14 mouse cellular contexts compared by ENCODE assay signal in the genomic region with DNA sequence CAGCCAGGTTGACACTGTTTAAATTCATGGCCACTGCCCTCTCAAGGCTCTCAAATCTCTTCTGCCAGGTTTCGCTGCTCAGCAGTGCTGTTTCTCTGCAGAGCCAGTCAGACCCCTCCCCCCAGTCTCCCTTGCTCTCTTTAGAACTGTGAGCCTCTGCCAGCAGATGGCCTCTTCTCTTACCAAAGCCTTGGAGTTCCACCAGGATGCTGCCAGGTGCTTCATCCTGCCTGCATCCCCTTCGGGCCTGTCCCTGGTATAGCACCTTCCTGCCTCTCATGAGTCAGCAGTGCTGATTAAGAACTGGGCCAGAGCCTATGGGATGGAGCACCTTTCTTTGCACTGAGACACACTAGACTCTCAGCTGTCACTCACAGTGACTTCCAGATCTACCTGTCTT.
A peak's percentile ranks its signal among the peaks of the same experiment; 100 is the strongest.
DNase-seq lines count a peak whose midpoint lies in the region; ATAC-seq lines count a peak whose summit lies in the region.
"Had no signal": no experiment of that assay in that cellular context is flagged by ENCODE, and none has a peak within 500 bp of the region (broad histone marks: within the 10 kb centered on the region; RNA-seq: fewer than 3 reads in every experiment).

No protein-coding gene starts in this region.

- WGBS in hindbrain, embryonic 16.5 days = 71% methylated on average over 2 of the region's 2 CpGs
- WGBS in hindbrain, embryonic 14.5 days = 62% methylated on average over 2 of the region's 2 CpGs

- H3K27ac ChIP-seq in hindbrain, embryonic 16.5 days (ENCODE audit: low read depth, low read length) = no peak overlapping the region
- H3K27ac ChIP-seq in hindbrain, embryonic 14.5 days = no peak overlapping the region

- DNase-seq in hindbrain, embryonic 14.5 days (ENCODE audit: low spot score) = no peak
- DNase-seq in thymus, postnatal 14 days = peak; percentile 12
- no peak for DNase-seq in thymus, postnatal 10 days (ENCODE audit: low spot score in 2 of 2)
- peak; percentile 38 to 53 for DNase-seq in cerebellum, postnatal 14 days
- no peak for DNase-seq in kidney, adult 18-20 months
- DNase-seq: adrenal gland, adult 8-10 months; heart, adult 18-20 months; heart, postnatal 14 days; kidney, postnatal 14 days had no signal

- no peak overlapping the region for H3K9ac ChIP-seq in hindbrain, embryonic 16.5 days (ENCODE audit: low read depth, low read length)
- H3K9ac ChIP-seq in hindbrain, embryonic 14.5 days = no peak overlapping the region
- H3K9ac ChIP-seq: lung, embryonic 15.5 days had no signal

- no peak overlapping the region for H3K4me3 ChIP-seq in hindbrain, embryonic 16.5 days (ENCODE audit: low read length)
- H3K4me3 ChIP-seq in hindbrain, embryonic 14.5 days (replicated peaks; ENCODE audit: low read length) = no peak overlapping the region
- H3K4me3 ChIP-seq: lung, embryonic 15.5 days; megakaryocyte, embryonic 14.5 days had no signal

- no peaks in the 10 kb centered on the region for H3K36me3 ChIP-seq in hindbrain, embryonic 16.5 days (ENCODE audit: control insufficient read depth, insufficient read depth, low read length)
- 0 out of 2 replicates have a peak, but pooled peaks cover 3% of the 10 kb centered on the region for H3K36me3 ChIP-seq in hindbrain, embryonic 14.5 days (replicated peaks; ENCODE audit: control insufficient read depth, insufficient read depth)

- no peaks in the 10 kb centered on the region for H3K9me3 ChIP-seq in hindbrain, embryonic 16.5 days (ENCODE audit: control insufficient read depth, low read length)
- no peaks in the 10 kb centered on the region for H3K9me3 ChIP-seq in hindbrain, embryonic 14.5 days (ENCODE audit: control insufficient read depth, low read length)
- H3K9me3 ChIP-seq: lung, embryonic 15.5 days; megakaryocyte, embryonic 14.5 days had no signal

- ATAC-seq in hindbrain, embryonic 16.5 days = 0 out of 2 replicates have a peak, but pooled peaks have one; percentile 17
- no peak; the same call in 1 of the 2 replicates for ATAC-seq in hindbrain, embryonic 14.5 days (ENCODE audit: low FRiP score)
- no peak for ATAC-seq in erythroid progenitor cell, adult 5-6 weeks (replicated peaks; ENCODE audit: low FRiP score, poor library complexity, severe bottlenecking)
- ATAC-seq: intestine, embryonic 16.5 days had no signal

- H3K27me3 ChIP-seq in hindbrain, embryonic 16.5 days (replicated peaks; ENCODE audit: control insufficient read depth, insufficient read depth, low read length) = no peaks in the 10 kb centered on the region
- H3K27me3 ChIP-seq in hindbrain, embryonic 14.5 days (ENCODE audit: control insufficient read depth, insufficient read depth, low read length) = no peaks in the 10 kb centered on the region
- H3K27me3 ChIP-seq: lung, embryonic 15.5 days; megakaryocyte, embryonic 14.5 days had no signal

- no peaks in the 10 kb centered on the region for H3K4me1 ChIP-seq in hindbrain, embryonic 16.5 days (ENCODE audit: control insufficient read depth, insufficient read depth, low read depth, low read length)
- no peaks in the 10 kb centered on the region for H3K4me1 ChIP-seq in hindbrain, embryonic 14.5 days (replicated peaks; ENCODE audit: control insufficient read depth, insufficient read depth, low read length)

- H3K4me2 ChIP-seq in hindbrain, embryonic 16.5 days (ENCODE audit: low read length) = no peak overlapping the region
- H3K4me2 ChIP-seq in hindbrain, embryonic 14.5 days (replicated peaks) = no peak overlapping the region
- H3K4me2 ChIP-seq: lung, embryonic 15.5 days had no signal

Comparison
In these comparisons a context has a peak if more than half of its experiments do, and no peak if none do; other contexts are left out.
1. DNase-seq: peak in thymus, postnatal 14 days (single experiment) and cerebellum, postnatal 14 days (2 of 2); none in hindbrain, embryonic 14.5 days (single experiment), thymus, postnatal 10 days (0 of 2) and kidney, adult 18-20 months (single experiment).